Mouse (Mus musculus): ENCODE data around the gene Slc7a14. TPM values are rescaled to one million over a fixed set of nuclear protein-coding genes. Genes with fewer than 3 reads are reported as not detected.
"Not testable (repeated sequence)": the region's sequence is repeated elsewhere in the genome, so short reads cannot be mapped to it uniquely, and the experiment has no call there.

Slc7a14 gene
- polyA plus RNA-seq, 1 experiment: 0.05 TPM

DNA sequence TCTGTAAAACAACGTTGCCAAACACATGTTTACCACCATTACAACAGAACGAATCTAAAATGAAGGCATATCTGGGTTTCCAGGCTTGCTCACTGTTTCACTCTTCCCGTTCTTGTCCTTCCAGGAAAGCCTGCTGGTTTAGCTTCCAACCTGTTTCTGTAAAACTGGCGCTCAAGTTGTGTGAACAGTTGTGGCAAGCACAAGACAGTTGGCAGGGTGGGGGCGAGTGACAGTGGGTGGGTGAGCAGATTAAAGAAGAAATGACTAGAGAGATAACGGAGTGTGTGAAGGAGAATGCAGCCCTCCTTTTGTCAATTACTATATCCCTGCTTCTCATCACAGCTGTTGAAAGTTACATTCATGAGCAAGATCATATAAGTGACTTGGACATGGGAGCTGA is 2.2 kb downstream of the Slc7a14 start:
- 78% methylated on average over 6 of the region's 6 CpGs for whole genome bisulfite sequencing
- Histone ChIP-seq H3K4me3 (replicated peaks; ENCODE audit: extremely low read depth, low read depth, low read length) (no peak overlapping the region), H3K4me1 (ENCODE audit: control insufficient read depth, insufficient read depth, low read length) (no peaks in the 10 kb centered on the region)
- no peak for DNase-seq
- TF ChIP-seq POLR2A (IDR thresholded peaks at IDR 0.05; ENCODE audit: borderline replicate concordance, extremely low read depth, low read depth, low read length): no peak
- no peak for TF ChIP-seq CTCF (IDR thresholded peaks at IDR 0.05; ENCODE audit: insufficient read depth, low read length)

DNA sequence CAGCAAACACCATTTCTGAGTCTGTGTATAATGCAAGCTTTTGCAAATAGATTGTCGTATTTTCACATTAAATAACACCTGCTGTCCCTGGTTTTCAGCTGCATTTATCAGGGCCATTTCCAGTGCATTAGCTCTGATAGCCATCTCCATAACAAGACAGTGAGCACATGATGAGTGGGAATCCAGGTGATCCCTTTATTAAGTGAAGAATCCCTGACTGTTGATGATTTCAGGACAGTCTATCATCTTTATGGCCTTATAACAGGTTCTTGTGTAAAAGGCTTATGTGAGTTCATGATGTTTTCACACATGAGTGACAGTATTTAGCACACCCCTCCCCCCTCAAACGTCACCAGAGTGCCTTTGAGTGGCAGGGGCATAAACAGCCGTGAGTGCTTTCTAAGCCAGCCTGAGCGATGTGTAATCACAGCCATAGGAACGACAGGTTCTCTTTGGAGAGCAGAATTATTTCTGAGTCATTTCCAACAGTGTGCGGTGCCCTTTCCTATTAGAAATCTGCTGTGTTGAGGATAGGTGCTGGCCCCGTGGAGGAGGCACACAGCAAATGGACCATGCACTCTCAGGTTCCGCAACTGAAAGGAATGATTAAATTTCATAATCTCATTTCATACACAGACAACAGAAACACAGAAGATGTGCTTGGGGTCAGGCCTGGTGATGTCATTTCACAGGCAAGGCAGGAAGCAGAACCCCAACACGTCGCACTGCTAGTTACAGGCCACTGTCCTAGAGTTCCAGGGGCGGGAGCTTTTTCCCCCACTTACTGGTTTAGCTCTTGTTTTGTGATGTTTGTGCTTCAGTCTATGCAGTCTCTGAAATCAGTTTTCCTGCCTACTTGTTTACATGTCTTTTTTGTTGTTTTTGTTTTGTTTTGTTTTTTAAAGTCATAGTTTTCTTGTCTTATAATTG is 18.2 kb downstream of the Slc7a14 start:
- TF ChIP-seq POLR2A (IDR thresholded peaks at IDR 0.05; ENCODE audit: borderline replicate concordance, extremely low read depth, low read depth, low read length): no peak
- TF ChIP-seq CTCF (IDR thresholded peaks at IDR 0.05; ENCODE audit: insufficient read depth, low read length): no peak
- no peak for DNase-seq
- Histone ChIP-seq H3K4me1 (ENCODE audit: control insufficient read depth, insufficient read depth, low read length) (no peaks in the 10 kb centered on the region), H3K4me3 (replicated peaks; ENCODE audit: extremely low read depth, low read depth, low read length) (no peak overlapping the region)
- 49% methylated on average over 11 of the region's 11 CpGs for WGBS

DNA sequence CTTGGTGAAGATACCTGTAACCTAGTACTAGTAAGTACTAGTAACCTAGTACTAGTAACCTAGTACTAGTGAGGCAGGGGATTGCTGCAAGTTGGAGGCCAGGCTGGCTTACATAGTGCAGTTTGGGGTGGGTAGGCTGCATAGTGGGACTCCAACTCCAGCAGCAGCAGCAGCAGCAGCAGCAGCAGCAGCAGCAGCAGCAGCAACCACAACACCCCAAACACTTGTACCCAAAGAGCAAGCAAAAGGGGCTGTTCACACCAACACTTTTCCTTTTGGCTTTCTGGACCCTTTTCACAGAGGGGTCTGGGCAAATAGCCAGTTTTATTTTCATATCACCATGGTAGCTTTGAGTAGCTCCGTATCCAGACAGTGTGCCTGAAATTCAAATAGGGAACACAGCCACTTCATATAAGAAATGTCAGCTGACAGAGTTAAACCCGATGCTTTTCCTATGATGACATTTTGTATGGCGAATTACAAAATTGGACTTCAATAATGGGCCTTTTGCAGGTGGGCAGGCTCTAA is 22.7 kb downstream of the Slc7a14 start:
- Histone ChIP-seq H3K4me1 (ENCODE audit: control insufficient read depth, insufficient read depth, low read length) (no peaks in the 10 kb centered on the region), H3K4me3 (replicated peaks; ENCODE audit: extremely low read depth, low read depth, low read length) (no peak overlapping the region)
- TF ChIP-seq POLR2A (IDR thresholded peaks at IDR 0.05; ENCODE audit: borderline replicate concordance, extremely low read depth, low read depth, low read length) (no peak), CTCF (IDR thresholded peaks at IDR 0.05; ENCODE audit: insufficient read depth, low read length) (no peak)
- DNase-seq: no peak
- 47% methylated on average over 3 of the region's 3 CpGs for WGBS

DNA sequence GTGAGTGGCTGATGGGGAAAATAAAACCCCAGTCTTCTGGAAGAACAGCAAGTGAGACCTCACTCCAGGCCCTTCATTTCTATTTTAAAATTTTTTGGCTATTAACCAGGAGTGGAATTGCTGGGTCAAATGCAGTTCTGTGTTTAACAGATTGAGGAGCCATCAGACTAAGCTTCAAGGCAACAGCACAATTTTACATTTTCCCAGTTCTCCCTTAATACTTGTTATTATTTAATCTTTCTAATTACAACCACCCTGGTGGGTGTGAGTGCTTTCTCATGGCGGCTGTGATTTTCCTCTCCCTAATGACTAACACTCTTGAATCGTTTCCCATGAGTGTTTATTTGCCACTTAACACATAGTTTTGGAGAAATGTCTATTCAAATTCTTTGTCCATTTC is 29.1 kb downstream of the Slc7a14 start:
- WGBS: 33% methylated on average over 2 of the region's 2 CpGs
- H3K4me1 ChIP-seq (ENCODE audit: control insufficient read depth, insufficient read depth, low read length): no peaks in the 10 kb centered on the region
- DNase-seq: no peak
- no peak for TF ChIP-seq POLR2A (IDR thresholded peaks at IDR 0.05; ENCODE audit: borderline replicate concordance, extremely low read depth, low read depth, low read length)
- TF ChIP-seq CTCF (IDR thresholded peaks at IDR 0.05; ENCODE audit: insufficient read depth, low read length): no peak
- H3K4me3 ChIP-seq (replicated peaks; ENCODE audit: extremely low read depth, low read depth, low read length): no peak overlapping the region

DNA sequence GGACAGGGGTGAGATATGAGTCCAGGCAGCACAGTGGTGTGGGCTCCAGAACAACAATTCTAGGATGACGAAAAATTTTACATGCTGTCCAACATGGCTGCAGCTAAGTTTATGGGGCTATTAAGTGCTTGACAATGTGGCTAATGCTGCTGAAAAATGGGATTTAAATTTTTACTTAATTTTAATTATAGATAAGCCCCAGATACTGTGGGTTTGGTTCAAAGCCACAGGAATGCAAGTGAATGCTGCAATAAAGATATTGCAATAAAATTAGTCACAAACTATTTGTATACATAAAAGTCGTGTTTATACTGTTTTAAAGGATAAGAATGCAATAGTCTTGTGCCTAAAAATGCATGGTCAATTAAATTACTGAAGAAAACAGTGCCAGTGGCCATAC is 35.3 kb downstream of the Slc7a14 start:
- TF ChIP-seq CTCF (IDR thresholded peaks at IDR 0.05; ENCODE audit: insufficient read depth, low read length): no peak
- TF ChIP-seq POLR2A (IDR thresholded peaks at IDR 0.05; ENCODE audit: borderline replicate concordance, extremely low read depth, low read depth, low read length): no peak
- H3K4me3 ChIP-seq (replicated peaks; ENCODE audit: extremely low read depth, low read depth, low read length): no peak overlapping the region
- no peaks in the 10 kb centered on the region for H3K4me1 ChIP-seq (ENCODE audit: control insufficient read depth, insufficient read depth, low read length)
- 51% methylated on average over 2 of the region's 2 CpGs for WGBS
- no peak for DNase-seq

DNA sequence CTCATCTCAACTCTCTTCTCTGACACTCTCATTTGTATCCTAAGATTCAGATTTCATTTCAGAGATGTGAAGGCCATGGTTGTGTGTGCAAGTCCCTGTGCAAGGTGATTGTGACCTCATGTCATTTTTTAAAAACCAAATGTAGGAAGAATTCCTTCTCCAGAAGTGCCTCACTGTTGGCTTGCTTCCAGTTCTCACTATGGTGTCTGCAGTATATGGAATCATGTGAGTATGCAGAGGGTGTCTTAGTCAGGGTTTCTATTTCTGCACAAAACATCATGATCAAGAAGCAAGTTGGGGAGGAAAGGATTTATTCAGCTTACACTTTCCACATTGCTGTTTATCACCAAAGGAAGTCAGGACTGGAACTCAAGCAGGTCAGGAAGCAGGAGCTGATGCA is 36.9 kb downstream of the Slc7a14 start:
- H3K4me1 ChIP-seq (ENCODE audit: control insufficient read depth, insufficient read depth, low read length); H3K4me3 ChIP-seq (replicated peaks; ENCODE audit: extremely low read depth, low read depth, low read length): not testable (repeated sequence)

DNA sequence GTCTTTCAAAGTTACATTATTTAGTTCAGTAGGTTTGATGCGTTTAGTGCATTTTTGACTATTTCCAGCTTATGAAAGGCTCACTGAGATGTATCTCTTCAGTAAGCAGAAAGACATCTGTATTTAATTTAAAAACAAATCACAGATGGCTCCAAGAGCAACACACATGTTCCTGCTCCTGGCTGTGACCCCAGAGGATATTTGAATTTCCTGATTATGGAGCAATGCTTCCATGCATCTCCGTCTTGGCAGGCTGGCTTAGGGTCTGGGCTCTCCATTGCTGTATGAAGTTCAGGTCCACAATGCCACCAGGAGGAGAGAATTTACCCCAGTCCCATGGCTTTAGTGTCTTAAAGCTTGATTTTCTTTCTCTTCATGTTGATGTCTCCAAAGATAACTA is 37.5 kb downstream of the Slc7a14 start:
- DNase-seq: no peak
- no peaks in the 10 kb centered on the region for H3K4me1 ChIP-seq (ENCODE audit: control insufficient read depth, insufficient read depth, low read length)
- no peak for TF ChIP-seq CTCF (IDR thresholded peaks at IDR 0.05; ENCODE audit: insufficient read depth, low read length)
- no peak for TF ChIP-seq POLR2A (IDR thresholded peaks at IDR 0.05; ENCODE audit: borderline replicate concordance, extremely low read depth, low read depth, low read length)
- 62% methylated on average over 2 of the region's 2 CpGs for WGBS
- H3K4me3 ChIP-seq (replicated peaks; ENCODE audit: extremely low read depth, low read depth, low read length): no peak overlapping the region

More for the DNA sequence above, 36.9 kb downstream of the Slc7a14 start:
- DNase-seq: not testable (repeated sequence)

DNA sequence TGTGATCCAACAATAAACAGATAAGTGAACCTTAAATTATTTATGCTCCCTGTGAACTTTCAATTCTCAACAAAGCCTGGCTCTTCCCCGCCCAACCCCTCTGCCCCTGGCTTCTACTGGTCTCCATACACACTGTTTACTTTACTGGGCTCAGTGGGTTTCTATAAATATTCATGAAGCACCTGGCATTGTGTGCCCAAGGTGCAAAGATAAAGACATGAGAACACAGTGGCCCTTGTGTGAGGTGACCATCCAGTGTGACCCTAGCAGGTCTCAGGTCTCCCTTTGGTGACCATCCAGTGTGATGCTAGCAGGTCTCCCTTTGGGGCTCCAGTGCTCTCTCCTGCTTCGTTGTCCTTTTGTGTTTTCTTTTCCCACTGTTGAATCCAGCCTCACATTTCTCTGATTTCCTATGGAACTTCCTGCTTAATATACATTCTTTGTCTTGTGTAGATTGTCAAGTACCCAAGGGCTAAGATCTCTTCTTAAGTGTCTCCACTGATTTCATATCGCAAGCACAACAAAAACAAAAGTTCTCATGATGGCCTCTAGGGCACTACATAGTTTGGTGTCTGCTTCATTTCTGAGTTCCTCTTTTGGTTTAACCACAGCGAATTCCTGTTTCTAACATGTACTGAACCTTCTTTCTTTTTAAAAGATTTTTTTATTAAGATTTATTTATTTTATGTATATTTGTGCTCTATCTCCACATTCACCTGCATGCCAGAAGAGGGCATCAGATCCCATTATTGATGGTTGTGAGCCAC is 40.4 kb downstream of the Slc7a14 start:
- TF ChIP-seq CTCF (IDR thresholded peaks at IDR 0.05; ENCODE audit: insufficient read depth, low read length) (no peak), POLR2A (IDR thresholded peaks at IDR 0.05; ENCODE audit: borderline replicate concordance, extremely low read depth, low read depth, low read length) (no peak)
- no peak for DNase-seq
- H3K4me3 ChIP-seq (replicated peaks; ENCODE audit: extremely low read depth, low read depth, low read length): no peak overlapping the region
- 65% methylated on average over 4 of the region's 4 CpGs for WGBS
- no peaks in the 10 kb centered on the region for H3K4me1 ChIP-seq (ENCODE audit: control insufficient read depth, insufficient read depth, low read length)

DNA sequence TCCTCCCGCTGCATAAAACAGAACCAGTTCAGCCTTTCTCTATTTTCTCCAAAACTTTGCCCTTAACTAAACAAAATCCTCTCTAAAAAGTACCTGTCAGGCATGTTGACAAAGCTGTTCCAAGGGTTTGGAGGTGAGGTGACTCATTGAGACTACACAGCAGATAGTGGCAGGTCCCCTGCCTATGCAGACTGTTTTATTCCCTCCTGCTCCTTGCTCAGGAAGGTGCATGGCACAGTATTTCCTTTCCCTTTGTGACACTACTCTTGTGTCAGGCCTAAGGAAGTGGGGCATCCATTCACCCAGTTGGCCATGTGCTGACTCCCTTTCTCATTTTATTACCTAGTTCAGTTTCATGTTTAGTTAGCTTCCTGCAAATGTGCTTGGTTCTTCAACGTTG is 42.3 kb downstream of the Slc7a14 start:
- DNase-seq: no peak
- WGBS: 50% methylated on average over 2 of the region's 2 CpGs
- Histone ChIP-seq H3K4me1 (ENCODE audit: control insufficient read depth, insufficient read depth, low read length) (no peaks in the 10 kb centered on the region), H3K4me3 (replicated peaks; ENCODE audit: extremely low read depth, low read depth, low read length) (no peak overlapping the region)
- TF ChIP-seq CTCF (IDR thresholded peaks at IDR 0.05; ENCODE audit: insufficient read depth, low read length) (no peak), POLR2A (IDR thresholded peaks at IDR 0.05; ENCODE audit: borderline replicate concordance, extremely low read depth, low read depth, low read length) (no peak)
